Mouse (Mus musculus): Measurements from ENCODE around the gene Trim38.

Trim38 gene

DNA sequence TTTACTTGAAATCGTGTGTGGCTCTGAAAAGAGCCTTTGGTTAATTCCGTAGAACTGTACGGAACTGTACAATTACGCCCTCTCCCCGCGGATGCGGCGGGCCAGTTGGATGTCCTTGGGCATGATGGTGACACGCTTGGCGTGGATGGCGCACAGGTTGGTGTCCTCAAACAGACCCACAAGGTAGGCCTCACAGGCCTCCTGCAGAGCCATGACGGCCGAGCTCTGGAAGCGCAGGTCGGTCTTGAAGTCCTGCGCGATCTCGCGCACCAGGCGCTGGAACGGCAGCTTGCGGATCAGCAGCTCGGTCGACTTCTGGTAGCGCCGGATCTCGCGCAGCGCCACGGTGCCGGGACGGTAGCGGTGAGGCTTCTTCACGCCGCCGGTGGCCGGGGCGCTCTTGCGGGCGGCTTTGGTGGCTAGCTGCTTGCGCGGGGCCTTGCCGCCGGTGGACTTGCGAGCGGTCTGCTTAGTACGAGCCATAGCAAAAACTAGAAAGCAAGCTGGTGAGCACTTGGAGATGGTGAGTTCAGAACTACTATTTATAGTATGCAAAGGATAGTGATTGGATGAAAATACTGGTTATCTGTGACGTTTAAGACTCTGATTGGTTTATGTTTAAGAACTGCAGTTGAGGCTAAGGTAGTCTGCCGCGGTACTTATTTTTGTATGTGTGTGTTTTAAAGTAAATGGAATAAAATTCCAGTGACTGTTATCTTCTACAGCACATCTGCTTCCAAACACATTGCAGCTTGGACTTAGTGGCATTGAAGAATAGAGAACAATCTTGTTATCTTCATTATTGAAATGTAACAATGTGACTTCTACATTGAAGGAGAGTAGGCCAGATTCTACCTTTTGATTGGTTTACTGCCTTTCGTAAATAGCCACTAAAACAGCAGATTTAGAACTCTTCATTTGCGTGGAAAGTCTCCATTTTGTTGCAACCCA is 7.6 kb upstream of the Trim38 start, which contains the start of gene Hist1h3a:
Hist1h3a (minus strand) TSS at position 516 of the 951 bp plus-strand sequence.
- peak; percentile 67 for DNase-seq (ENCODE audit: low spot score)

GRCm38 (mm10) chr13:23763242-23763585 is 6.5 kb upstream of the Trim38 start:
- DNase-seq (ENCODE audit: low spot score) = no peak

GRCm38 (mm10) chr13:23763586-23764323 is 6.0 kb upstream of the Trim38 start, which contains the start of gene Hist1h1a:
Hist1h1a (plus strand) TSS chr13:23763666.
- DNase-seq (ENCODE audit: low spot score) = peak; percentile 85

DNA sequence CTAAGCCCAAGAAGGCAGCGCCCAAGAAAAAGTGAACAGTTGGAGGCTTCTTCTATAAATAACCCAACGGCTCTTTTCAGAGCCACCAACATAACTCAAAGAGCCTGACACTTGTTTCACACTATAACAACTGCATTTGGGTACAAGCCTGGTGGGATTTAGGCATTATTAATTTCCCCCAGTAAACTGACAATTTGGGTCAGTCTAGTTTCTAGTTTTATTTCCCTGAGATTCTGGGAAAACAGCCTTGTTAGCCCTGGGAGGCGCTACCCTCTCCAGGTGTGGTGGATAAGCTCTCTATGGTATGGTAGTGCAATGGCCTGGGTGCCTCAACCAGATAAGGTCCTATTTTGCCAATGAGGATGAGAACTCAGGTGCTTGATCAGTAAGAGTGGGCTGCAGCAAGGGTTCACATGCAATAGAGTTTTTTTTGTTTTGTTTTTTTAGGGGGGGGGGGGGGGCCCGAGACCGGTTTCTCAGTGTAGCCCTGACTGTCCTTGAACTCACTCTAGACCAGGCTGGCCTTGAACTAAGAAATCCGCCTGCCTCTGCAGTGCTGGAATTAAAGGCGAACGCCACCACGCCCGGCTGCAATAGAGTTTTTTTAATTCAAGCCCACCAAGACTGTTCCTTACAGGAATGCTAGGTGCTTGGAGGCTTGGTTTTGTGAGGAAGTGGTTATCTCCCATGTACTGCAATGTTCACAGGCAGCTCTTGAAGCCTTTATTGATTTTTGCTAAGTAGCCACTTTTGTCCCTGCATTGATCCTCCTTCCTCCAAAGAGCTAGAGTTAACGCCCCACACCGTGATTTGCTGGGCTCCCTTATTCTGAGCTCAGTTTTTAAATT is 5.2 kb upstream of the Trim38 start:
- DNase-seq (ENCODE audit: low spot score) = no peak

DNA sequence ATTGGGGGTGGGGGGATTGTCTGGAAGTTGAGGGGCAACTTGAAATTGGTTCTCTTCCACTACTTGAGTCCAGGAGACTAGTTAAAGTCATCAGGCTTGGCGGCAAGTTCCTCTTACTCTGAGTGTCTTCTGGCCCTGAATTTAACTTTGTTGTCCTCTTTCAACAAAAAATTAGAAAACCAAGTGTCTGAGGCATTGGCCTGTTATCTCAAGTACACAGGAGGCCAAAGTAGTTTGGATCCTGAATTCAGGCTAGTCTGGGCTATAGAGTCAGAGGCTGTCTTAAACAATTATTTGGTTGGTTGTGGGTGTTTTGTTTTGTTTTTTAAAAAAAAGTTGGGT is 4.6 kb upstream of the Trim38 start:
- DNase-seq (ENCODE audit: low spot score) = no peak

GRCm38 (mm10) chr13:23766772-23767171 is 2.9 kb upstream of the Trim38 start:
- no peak for DNase-seq (ENCODE audit: low spot score)

- DNase-seq (ENCODE audit: low spot score) = no peak
Observed at GRCm38 (mm10) chr13:23768834-23769397, 797 bp upstream of the Trim38 start.

- DNase-seq (ENCODE audit: low spot score) = peak; percentile 35
Observed at GRCm38 (mm10) chr13:23772561-23773313, 3.0 kb downstream of the Trim38 start.

DNA sequence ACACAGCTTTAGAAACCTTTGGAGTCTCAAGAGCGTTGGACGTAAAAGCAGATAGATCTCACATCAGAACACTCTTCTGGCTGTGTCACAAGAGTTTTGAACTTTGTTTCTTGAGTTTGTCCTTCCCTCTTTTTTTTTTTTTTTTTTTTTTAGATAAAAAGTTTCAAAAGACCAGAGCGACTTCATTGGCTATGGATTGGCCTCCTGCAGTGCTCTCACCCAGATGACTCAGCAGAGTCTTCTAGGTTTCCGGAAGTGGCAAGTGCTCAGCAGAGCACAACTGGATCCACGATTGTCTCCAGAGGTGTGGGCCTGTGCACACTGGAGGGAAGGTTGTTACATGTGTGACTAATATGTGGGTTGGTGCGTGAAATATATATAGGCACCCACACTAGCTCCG is 8.6 kb downstream of the Trim38 start:
- no peak for DNase-seq (ENCODE audit: low spot score)

DNA sequence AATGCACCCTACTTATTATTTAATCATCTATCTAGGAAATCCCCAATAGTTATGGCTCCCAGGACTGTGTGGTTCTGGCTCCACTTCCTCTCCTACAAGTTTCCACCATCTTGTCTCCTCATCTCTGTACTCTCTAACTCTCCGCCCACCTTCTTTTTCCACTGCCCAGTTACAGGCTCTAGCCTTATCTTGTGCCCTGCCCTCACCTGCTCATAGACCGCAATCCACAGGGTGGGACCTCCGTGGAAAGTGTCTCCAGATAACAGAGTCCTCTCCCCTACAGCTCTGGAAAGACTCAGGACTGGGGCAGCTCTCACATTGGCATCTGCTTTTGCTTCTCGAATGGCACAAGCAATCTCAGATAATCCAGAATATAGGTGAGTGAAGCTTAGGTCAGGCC is 9.3 kb downstream of the Trim38 start:
- no peak for DNase-seq (ENCODE audit: low spot score)

GRCm38 (mm10) chr13:23792520-23792919 is 22.8 kb downstream of the Trim38 start:
- peak; percentile 48 for DNase-seq (ENCODE audit: low spot score)

- no peak for DNase-seq (ENCODE audit: low spot score)
Observed at GRCm38 (mm10) chr13:23799405-23799804, 29.7 kb downstream of the Trim38 start.

- no peak for DNase-seq (ENCODE audit: low spot score)
Observed at GRCm38 (mm10) chr13:23804532-23804931, 34.8 kb downstream of the Trim38 start.

DNA sequence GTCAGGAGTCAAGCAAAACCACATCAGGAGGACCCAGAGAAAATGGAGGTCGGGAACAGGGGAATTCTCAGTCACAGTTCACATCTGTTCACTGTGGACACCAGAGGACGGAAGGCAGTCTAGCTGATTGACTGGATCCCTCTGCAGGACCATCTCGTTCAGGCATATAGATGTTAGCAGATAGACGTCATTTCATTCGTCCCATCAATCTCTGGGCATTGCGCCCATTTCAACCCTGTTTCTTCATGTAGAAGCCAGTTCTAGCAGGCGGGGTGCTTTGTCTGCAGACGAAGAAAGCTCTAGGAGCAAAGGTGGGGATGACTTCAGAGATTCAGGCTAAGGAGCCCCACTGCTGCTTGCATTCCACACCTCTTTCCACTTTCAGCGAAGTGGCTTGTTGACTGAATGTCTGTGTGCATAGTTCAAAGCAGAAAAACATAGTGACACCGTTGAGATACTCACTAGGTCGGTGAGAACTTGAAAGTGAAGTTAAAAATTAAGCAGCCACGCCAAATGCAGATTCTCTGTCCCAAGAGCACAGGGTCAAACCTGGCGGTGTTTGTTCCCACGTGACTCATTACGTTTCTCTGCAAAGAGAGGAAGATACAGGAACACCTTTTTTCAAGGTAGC is 36.8 kb downstream of the Trim38 start, which contains the start of gene Slc17a2:
Slc17a2 (plus strand) TSS at position 572 of the 631 bp plus-strand sequence.
- DNase-seq (ENCODE audit: low spot score) = no peak

GRCm38 (mm10) chr13:23816148-23816547 is 46.4 kb downstream of the Trim38 start:
- DNase-seq (ENCODE audit: low spot score) = no peak

DNA sequence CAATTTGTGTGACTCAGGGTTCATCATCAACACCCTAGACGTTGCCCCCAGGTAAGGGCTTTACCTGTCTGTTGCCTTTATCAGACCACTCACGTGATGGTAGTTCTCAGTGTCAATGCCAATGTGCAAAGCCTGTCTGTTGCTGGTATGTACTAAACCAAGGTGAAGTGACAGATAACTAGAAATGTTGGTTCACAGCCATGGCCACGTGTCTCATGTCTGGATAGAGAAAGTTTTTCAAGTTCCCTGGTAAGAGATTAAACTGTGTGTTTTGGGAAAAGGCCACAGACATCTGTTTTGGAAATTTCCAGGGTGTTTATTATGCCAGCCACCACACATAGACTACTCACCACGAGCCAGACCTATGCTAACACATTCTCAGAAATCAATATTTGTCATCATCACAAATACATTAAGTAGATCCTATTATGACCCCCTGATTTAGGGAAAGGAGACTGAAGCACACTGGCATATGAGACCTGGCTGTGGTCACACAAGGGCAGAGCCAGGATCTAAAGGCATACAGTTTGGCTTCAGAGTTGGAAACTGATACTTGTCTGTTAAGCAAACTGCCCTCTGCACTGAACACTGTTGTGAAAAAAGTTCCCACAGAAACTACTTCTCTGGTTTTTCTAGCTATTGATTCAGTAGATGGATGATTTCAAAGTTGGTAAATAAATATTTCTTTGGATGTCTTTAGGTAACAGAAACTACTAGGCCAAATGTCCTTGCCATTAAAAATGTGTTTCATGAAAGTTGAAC is 50.6 kb downstream of the Trim38 start:
- no peak for DNase-seq (ENCODE audit: low spot score)

DNA sequence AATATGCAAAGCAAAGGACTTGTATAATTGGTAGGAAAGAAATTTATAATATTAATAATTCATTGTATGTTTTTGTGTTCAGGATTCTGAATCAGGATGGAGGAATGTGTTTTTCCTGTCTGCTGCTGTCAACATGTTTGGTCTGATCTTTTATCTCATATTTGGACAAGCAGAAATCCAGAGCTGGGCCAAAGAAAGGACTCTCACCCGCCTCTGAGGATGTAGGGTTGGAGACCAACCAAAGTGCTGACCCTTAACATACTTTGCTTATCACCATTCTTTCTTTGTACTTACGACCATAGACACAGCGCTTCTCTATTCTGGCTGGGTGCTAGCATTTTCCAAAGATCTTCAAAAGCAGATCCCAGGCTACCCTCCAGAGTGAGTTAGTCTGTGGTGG is 52.5 kb downstream of the Trim38 start:
- DNase-seq (ENCODE audit: low spot score) = no peak

GRCm38 (mm10) chr13:23826606-23827005 is 56.9 kb downstream of the Trim38 start:
- no peak for DNase-seq (ENCODE audit: low spot score)

DNA sequence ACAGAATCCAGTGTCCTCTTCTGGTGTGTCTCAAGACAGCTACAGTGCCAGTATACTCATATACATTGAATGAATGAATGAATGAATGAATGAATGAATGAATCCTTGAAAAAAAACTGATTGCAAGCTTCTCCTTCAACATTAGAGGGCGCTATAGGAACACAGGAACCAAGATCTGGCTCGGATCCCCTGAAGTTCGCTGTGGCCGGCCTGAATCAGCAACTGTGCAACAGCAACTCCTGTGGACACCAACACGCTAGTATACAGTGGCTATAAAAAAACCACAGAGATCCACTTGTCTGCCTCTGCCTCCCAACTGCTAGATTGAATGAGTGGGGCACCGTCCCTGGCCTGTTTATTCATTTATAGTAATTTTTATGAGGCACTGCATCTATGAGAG is 63.3 kb downstream of the Trim38 start:
- no peak for DNase-seq (ENCODE audit: low spot score)

GRCm38 (mm10) chr13:23834836-23835235 is 65.1 kb downstream of the Trim38 start:
- no peak for DNase-seq (ENCODE audit: low spot score)

Data from layer of hippocampus, adult 11-12 months (tissue).